Mouse (Mus musculus) ZHBTc4 (cell line): ENCODE results near the gene Ptcra.
"Not testable (repeated sequence)": the region's sequence is repeated elsewhere in the genome, so short reads cannot be mapped to it uniquely, and the experiment has no call there.

Source experiments
- DNase-seq: peaks from one replicate; pipeline ENCODE4 v3.0.0-alpha.2; 2011; ENCODE audit warnings: low read depth, low spot score

Ptcra gene

DNA sequence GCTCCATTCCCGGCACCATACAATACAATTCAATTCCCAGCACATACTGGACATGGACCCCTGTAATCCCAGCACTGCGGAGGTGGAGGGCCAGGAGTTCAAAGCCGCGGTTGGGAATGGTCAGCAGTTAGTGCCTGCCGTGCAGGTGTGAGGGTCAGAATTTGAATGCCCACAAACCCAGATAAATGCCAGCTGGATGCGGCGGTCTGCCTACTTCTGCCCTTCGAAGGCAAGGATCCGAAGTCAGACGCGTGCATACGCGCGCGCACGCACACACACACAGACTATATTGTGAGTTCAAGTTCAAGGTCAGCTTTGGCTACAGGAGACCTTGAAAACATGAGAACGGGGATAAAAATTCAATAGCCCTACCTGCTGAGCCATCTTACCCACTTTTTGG is 8.1 kb upstream of the Ptcra start:
- DNase-seq = no peak

DNA sequence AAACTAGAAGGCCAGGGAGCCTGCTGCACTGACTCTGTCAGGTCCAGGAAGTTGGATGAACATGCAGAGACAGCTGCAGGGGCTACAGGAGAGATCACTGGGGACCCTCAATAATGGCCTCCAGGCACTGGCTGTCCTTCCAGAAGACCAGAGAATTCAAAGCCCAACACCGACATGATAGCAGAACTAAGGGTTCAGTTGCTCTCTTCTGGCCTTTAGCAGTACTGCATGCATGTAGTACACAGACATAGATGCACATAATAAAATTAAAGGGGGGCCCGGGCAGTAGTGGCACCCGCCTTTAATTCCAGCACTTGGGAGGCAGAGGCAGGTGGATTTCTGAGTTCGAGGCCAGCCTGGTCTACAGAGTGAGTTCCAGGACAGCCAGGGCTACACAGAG is 7.5 kb upstream of the Ptcra start:
- DNase-seq = peak; percentile 46

DNA sequence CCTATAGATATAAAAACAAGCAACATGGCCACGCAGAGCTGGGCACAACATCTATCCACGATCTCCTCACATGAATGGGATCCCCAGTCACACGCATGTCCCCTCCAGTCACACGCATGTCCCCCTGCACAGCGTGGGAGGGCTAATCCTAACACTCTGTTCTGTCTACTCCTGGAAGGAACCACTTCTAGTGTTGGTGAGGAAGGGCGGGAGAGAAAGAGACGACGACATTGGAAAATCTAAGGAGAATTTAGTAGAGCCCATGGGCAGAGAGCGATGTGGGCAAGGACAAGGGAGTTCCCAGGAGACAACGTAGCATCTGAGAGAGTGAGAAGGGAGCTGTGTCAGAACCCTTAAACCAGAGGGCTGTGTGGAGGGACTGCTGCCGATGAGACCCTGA is 7.0 kb upstream of the Ptcra start:
- no peak for DNase-seq

DNA sequence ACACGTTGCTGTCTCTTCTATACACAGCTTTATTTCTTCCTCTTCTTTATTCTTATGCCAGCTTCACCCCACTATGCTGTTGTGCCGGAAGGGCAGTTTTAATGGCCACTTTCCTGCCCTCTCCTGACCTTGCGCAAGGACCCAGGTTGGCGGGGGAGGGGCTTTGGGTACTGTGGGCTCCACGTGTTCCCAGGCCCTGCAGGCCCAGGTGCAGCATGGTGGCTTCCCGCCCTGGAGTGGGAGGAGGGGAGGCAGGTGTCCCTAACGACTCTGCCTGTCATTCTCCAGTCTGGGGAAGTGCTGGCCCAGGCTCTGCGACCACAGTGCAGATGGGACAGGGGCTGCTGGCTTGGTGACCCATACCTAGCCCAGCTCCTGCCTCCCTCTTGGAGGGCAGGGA is 4.4 kb upstream of the Ptcra start:
- no peak for DNase-seq

DNA sequence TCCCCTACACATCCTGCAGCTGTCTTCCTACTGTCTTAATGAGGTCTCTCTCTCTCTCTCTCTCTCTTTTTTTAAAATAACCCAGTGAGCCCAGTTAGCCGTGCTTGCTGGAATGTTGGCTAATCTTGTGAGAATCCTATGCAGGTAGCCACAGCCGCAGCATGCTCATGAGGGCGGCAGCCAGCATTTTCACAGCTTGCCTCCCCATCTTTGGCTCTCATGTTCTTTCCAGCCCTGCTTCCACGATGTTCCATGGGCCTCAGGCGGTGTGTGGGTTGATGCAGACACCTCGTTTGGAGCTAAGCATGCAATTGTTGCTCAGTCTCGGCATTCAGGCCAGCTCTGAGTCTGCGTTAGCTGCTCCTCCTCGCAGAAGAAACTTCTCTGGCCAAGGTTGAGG is 1.4 kb upstream of the Ptcra start:
- not testable (repeated sequence) for DNase-seq

DNA sequence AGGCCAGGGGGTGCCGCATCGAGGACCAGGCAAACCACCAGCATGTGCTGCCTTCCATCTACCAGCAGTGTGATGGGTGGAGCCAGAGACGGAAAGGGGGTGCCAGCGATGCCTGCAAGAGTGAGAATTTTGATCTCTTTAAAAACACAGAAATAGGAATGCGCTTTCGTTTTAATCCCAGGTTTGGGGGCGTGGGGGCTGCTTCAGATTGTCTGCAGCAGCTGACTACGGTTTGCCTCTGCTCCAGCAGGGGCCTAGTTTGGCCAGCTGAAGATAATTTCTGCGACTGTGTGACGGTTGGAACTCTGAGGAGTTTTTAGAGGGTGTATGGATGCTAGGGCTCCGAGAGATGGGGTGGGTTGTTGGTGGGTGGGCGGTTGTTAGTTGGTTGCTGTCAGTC is 4.8 kb downstream of the Ptcra start:
- DNase-seq = no peak

DNA sequence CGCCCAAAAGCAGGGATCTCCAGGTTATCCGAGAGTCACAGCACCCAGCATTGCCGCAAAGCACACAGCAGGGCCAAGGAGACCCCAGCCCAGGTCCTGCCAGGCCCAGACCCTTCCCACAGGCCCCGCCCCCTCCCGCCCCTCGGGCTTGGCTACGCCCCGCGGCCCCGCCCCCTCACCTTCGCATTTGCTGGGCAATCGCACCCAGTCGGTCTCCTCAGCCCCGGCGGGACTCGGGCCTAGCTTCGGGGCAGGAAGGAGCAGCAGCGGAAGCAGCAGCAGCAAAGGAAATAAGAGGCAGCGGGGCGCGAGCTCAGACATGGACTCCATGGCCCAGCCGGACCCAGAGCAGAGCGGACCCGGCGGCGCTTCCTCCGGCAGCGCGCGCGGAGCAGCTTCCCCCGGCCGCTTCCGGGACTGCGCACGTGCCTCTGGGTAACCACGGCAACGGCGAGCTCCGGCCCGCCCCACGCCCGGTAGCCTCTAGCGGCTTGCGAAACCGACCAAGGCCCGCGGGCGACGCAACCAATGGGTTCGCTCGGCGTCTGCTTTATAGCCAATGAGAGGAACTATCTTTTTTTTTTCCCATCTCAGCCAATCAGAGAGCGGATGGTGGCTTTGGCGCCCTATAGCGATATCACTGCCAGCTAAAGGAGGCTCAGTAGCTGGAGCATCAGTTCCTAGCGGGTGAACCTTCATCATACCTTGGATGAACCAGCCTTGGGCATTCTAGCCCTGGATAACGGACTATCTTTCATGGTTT is 11.5 kb downstream of the Ptcra start, which contains the start of gene Cnpy3:
TSS of gene Cnpy3 (minus strand) at position 421 of the 763 bp plus-strand sequence.
- DNase-seq = peak; percentile 100

DNA sequence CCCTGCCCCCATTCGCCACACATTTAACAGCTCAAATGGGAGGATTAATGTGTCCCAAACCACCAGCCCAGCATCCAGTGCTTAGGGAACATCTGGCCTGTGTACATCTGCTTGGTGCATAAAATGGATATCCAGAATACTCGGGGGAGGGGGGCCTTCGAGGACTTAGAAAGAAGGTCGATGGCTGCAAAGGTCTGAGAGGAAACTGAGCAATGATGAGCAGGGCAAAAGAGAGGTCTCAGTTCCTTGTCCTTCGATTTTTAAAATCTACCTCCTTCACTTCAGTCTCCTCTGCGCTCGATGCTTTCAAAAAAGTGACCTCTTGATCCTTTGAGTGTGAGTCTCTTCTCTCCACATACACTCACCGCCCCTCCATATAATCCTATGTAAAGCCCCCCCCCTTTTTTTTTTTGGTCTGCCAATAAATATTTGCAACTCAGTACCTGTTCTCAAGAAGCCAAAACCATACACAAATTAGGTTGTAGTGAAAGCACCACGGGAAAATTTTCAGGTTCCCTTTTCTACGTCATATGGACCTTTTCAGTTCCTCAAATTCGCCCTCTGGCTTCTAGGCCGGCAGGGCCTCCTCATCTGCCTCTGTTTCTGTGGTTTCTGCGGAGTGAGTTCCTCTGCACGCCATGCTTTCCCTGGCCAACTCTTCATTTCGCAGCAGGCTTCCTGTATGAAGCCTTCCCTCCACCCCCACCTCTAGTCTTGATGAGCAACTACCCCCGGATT is 12.3 kb downstream of the Ptcra start:
- no peak for DNase-seq

DNA sequence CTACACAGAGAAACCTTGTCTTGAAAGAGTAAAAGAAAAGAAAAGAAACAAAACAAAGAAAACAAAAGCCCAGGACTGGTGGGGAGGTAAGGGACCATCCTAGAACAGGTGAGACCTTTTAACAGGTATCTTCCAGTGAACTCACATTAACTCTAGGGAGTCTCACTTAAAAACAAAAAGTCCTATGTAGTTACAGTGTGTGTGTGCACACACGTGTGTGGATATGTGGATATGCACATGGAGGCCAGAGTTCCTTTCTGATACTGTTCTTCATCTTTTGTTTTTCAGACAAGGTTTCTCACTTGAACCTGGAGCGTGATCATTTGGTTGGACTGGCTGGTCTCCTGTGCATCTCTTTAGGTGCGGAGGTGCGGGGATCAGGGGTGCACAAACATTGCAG is 12.9 kb downstream of the Ptcra start:
- no peak for DNase-seq

DNA sequence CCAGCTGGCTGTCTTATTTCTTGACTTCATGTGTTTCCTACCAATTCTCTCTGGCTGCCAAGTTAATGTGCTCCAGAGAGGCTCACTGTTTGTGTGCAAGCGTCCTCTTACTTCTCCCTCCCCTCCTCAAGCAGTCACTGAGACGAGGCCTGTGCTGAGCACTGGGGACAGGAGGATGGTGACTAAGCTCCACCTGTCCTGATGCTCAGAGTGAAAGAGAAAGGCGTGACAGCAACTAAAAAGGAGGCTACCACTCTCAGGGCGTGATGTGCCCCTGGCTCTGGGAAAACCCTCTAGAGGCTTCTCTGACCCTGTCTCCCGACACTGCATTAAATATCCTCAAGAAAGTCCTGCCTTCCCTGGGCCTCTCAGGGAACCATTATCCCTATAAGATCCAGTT is 14.2 kb downstream of the Ptcra start:
- DNase-seq = no peak

DNA sequence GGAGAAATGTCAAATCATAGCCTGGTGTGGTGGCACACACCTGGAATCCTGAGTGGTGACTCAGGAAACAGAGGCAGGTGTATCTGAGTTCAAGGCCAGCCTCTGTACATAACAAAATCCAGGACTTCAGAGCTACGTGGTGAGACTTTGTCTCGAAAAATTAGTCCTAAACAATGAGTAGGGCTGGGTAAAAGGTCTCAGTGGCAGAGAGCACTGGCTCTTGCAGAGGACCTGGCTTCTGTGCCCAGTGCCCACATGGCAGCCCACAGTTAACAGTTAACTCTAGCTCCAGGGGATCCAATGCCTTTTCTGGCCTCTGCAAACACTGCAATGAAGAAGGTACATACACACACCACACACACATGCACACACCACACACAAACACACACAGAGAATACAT is 15.7 kb downstream of the Ptcra start:
- no peak for DNase-seq

DNA sequence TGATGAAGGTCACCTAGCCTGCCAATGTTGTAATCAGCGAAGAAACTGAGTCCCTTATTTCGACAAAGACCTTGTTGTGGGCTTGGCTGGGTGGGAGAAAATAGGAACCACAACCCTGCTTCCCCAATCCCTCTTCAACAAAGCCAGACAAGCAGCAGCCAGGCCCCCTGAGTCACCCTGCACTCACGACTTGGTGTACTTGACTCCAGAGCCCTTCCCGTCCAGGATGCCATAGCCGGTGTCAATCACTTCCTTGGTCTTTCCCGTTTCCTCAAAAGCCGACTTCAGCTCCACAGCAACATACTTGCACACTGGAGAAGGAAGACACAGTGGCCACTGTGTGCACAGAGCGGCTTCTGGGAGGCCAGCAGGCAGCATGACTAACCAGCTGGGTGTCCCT is 16.3 kb downstream of the Ptcra start:
- DNase-seq = no peak

DNA sequence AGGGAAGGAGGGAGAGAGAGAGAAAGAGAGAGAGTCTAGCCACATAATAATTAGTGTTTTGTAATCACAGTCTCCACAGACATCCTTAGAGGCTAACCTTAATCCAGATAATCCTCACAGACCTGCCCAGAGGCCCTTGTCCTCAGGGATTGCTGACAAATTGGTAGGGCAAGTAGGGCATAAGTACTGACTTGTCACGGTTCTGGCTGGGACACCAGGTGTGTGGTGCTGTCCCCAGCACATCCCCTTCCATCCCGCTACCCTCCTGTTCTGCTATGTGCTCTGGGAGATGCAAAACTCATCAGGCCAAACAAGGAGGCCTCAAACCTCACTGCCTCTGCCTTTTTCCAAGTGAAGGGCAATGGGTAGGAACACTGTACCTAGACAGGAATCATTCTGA is 18.0 kb downstream of the Ptcra start:
- DNase-seq = no peak

DNA sequence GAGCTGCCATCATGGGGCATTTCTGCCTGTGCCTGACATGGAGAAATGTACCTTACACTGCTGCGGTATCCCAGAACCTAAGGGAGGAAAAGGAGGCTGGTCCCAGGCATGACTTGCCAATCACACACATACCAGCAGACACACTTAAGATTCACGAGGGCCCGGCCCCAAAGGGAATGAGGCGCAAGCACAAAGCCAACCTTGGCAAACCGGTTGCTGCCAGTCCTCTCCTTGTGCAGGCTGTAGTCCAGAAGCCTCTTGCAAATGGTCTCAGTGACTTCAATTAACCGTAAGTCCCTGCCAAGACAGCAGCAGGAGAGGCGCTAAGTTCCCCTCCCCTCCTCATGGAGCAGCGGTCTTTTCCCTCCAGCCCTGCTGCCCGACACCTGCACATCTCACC is 20.5 kb downstream of the Ptcra start:
- peak; percentile 65 for DNase-seq

DNA sequence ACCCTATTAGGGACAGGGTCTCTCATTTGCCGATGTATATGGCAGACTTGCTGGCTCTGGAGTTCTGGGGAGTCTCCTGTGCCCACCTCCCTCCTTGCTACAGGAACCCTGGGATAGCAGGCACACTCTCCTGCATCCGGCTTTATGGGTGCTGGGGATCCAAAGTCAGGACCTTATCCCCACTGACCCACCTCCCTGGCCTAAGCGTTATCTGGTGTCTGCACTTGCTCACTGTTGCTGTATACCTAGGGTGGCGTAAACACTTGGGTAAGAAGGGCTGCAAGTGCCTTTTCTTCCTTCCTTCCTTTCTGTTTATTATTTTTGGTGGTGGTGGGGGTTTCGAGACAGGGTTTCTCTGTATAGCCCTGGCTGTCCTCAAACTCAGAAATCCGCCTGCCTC is 22.2 kb downstream of the Ptcra start:
- no peak for DNase-seq

DNA sequence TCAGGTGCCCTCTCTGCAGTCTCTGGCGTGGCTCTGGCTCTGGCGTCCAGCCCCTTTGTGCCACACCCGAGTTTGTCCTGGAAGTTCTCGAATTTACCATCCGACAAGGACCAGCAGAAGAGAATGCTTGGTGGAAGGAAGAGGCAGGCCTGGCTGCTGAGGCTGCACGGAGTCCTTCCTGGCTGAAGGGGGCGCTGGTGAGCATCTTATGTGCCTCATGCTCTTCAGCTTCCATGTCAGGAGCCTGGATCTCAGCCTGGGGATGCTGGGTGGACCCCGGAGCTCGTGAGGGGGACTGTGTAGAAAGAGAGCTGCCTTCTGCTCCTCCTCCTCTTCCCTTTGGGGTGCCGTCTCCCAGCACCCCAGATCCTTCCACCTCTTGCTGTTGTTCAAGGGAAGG is 27.4 kb downstream of the Ptcra start:
- DNase-seq = peak; percentile 84

DNA sequence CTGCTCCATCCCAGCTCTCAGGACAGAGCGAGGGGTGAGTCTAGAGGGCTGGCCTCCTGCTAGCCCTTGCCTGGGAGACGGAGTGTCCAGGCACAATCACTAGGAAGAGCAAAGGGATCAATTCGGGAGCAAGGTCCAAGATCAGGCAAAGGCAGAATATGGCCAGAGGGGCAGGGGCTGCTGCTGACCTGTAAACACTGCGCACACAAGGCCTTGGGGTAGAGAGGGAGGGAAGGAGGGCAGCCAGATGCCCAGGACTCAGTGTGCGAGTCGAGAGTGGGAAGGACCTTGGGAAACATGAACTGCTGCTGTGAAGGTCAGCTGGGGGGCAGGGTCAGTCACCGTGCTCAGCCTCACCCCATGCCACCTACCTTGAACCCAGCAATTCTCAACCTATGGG is 28.2 kb downstream of the Ptcra start:
- no peak for DNase-seq

DNA sequence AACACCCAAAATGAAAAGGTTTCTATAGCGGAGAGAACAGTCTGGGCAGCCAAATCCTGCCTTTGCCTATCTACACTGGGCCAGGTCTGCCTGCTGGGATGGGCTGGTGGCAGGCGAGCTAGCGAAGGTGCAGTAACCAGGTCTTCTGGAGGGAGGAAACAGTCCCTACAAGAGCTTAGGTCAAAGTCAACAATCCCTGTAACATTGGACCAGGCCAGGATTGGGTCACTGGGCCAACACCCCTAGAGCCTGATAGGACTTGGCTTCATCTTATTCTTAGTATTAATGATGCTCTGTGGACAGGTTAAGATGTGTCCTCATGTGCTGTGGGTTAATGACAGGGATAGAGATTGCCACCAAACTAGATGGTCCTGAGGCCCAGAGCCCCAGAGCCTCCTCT is 29.5 kb downstream of the Ptcra start:
- no peak for DNase-seq

DNA sequence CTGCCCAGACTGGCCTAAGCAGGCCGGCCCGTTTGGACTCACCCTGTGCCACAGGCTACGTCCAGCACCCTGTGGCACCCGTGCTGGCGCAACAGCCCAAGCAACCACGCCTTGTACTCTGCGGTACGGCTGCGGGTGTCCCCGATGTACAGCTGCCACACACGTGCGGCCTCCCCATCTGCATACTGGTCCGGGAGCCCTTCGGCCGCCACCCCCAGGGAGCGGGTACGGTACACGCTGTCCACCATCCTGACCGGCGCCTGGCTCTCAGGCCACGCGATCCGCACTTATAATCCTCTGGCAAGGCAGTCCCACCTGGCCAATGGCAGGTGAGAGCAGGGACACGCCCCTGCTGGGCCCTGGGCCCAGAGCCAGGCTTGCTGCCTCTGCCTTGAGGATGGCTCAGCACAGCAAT is 34.6 kb downstream of the Ptcra start, which contains the start of gene Gnmt:
TSS of gene Gnmt (minus strand) at position 265 of the 415 bp plus-strand sequence.
- DNase-seq = peak; percentile 62

DNA sequence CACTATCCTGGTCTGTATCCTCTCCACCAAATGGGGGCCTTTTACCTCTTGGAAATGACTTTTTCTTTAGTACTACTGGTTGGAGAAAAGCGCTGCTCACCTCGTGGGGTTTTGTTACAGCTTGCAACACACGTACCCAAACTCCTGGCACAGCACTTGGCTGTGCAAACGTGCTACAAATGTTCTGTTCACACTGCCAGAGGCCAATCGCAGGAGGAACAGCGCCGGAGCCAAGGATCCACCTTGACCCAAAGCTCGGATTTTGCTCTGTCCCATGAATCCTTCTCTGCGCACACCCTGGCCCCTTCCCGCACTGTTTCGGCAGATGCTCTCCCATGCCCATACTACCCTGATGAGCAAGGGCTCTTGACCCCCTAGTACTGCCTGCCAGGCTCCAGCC is 35.0 kb downstream of the Ptcra start:
- DNase-seq = peak; percentile 48

DNA sequence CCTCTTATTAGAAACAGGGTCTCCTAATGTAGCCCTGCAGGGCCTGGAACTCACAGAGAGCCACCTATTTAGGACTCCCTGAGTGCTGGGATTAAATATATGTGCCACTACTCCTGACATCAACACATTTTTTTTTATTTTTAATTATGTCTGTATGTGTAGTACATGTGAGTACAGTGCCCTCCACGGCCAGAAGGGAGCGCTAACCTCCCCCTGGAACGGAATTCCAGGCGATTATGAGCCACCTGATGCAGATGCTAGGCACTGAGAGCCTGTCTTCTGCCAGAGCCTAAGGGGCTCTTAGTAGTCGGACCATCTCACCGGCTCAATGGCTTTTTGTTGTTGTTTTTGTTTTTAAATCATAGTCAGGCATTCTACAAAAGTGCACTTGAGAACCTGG is 35.5 kb downstream of the Ptcra start:
- peak; percentile 89 for DNase-seq

DNA sequence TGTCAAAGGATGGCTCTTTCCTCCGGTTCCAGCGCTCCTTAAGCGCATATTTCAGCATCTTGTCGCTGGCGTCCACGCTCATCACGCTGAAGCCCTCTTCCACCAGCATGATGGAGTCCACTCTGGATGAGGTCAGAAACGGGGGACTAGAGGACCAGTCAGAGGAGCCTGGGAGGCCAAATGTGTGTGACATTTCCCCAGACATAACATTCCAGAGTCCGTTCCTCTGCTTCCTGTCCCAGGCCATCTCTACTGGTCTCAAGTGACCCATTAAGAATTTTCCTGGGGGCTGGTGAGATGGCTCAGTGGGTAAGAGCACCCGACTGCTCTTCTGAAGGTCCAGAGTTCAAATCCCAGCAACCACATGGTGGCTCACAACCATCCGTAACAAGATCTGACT is 36.2 kb downstream of the Ptcra start:
- no peak for DNase-seq
